Mouse (Mus musculus): ENCODE measurements around the gene Ftcd. TPM values are rescaled to one million over a fixed set of nuclear protein-coding genes. Genes with fewer than 3 reads are reported as not detected.

Ftcd gene
- polyA plus RNA-seq, 1 experiment from 2014 or later = 0.08 TPM

DNA sequence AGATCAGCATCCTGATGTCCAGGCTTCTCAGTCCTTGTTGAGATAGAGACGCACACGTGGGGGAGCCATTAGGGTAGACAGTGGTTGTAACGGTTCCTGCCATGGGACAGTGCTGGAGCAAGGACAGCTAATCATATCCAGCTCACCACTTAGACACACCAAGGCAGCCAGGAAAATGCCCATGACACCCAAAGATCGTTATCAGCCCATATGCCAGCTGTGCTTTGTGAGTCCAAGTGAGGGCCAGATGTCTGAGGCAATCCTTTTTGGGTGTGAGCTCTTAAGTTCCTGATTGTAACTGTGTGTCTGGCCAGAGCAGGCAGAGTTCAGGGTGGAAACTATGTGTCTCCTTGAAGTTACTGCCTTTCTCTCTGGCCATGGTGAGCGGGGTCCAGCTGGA lies 21.4 kb upstream of the Ftcd start:
- WGBS = 92% methylated on average over 5 of the region's 5 CpGs
- no peaks in the 10 kb centered on the region for H3K27me3 ChIP-seq (replicated peaks)
- H3K36me3 ChIP-seq (replicated peaks) = peaks cover 46% of the 10 kb centered on the region
- no peak for ATAC-seq (replicated peaks)
- H3K4me2 ChIP-seq = no peak overlapping the region
- H3K27ac ChIP-seq = no peak overlapping the region
- no peak overlapping the region for H3K4me3 ChIP-seq
- H3K4me1 ChIP-seq = no peaks in the 10 kb centered on the region
- no peak overlapping the region for H3K9ac ChIP-seq
- no peaks in the 10 kb centered on the region for H3K9me3 ChIP-seq

DNA sequence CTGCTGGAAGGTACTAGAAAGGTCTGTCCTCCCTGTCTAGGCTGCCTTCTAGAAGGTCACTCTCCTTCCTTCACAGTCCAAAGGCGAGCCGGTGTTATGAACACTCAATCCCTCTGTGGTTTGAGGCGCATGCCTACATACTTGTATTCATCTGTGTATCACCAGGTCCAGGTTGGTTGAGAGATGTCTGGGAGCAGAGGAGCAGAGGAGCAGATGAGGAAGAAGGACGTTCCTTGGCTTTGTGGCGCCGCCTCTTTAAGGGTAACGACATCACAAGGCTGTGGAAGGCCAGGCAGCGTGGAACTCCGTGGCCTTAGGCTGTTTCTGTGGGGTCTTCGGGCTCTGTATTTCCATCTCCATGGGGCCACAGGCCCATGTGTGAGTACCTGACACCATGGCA lies 13.5 kb upstream of the Ftcd start, which contains the start of gene Spatc1l:
Spatc1l (plus strand) TSS at position 301 of the 400 bp plus-strand sequence.
- Histone ChIP-seq H3K4me3 (no peak within 1 kb of the TSS), H3K9me3 (no peaks in the 10 kb centered on the region), H3K27me3 (replicated peaks) (no peaks in the 10 kb centered on the region), H3K4me2 (no peak within 1 kb of the TSS), H3K4me1 (no peaks in the 10 kb centered on the region), H3K9ac (no peak within 1 kb of the TSS), H3K36me3 (replicated peaks) (no peaks in the 10 kb centered on the region), H3K27ac (no peak within 1 kb of the TSS)
- WGBS = 94% methylated on average over 10 of the region's 10 CpGs
- no peak for ATAC-seq (replicated peaks)

DNA sequence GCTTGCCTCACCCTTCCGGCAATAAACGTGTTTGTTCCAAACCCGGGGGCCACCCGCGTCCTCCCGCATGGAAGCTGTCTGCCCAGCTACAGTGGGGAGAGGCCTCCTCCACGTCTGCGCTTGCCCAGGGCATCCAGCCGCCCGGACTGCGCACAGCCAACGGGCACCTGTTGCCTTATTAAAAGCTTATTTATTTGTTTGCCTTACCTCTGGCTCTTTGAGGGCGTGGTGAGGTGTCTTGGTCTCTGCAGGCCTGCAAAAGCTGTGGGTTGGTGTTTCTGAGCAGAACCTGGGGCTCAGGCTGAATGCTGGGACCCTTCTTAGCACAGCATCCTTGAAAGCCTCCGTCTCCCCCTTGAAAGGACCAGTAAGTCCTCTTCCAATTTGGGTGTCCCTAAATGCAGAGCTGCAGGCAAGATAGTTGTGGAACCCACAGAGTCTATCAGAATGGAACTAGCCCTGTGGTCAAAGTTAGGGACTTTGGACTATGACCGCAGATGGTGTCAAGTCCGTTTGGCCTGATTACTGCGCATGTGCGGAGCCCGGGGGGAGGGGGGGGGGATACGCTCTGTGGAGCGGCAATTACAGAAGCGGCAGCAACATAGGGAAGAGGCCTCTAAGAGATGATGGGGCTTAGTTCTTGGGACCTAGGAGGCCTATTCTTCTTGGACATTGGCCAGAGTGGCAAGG lies 5.3 kb upstream of the Ftcd start:
- Histone ChIP-seq H3K4me1 (no peaks in the 10 kb centered on the region), H3K27ac (no peak overlapping the region), H3K36me3 (replicated peaks) (no peaks in the 10 kb centered on the region), H3K9ac (no peak overlapping the region), H3K9me3 (no peaks in the 10 kb centered on the region), H3K4me2 (no peak overlapping the region), H3K27me3 (replicated peaks) (no peaks in the 10 kb centered on the region), H3K4me3 (no peak overlapping the region)
- no peak for ATAC-seq (replicated peaks)
- WGBS = 92% methylated on average over 22 of the region's 22 CpGs

DNA sequence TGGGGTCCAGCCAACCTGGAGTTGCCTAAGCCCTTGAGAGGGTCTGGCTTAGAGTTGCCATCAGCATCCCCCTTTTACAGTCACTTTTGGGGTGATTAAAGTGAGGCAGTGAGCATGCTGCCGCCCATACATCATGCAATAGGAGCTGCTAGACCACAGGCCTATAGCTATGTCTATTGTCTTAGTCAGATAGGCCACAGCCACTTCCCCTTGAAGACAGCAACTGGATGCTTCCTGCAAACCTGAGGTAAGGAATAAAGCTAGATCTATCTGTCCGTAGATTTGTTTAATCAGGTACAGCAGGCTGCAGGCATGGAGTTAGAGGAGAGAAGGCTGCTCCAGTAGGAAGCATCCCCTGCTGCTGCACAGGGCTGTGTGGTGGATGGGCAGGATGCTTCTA lies 4.4 kb upstream of the Ftcd start:
- Histone ChIP-seq H3K27ac (no peak overlapping the region), H3K9me3 (no peaks in the 10 kb centered on the region), H3K4me3 (no peak overlapping the region), H3K9ac (no peak overlapping the region), H3K36me3 (replicated peaks) (no peaks in the 10 kb centered on the region), H3K4me2 (no peak overlapping the region), H3K4me1 (no peaks in the 10 kb centered on the region), H3K27me3 (replicated peaks) (no peaks in the 10 kb centered on the region)
- WGBS = 76% methylated on average over 2 of the region's 2 CpGs
- no peak for ATAC-seq (replicated peaks)

DNA sequence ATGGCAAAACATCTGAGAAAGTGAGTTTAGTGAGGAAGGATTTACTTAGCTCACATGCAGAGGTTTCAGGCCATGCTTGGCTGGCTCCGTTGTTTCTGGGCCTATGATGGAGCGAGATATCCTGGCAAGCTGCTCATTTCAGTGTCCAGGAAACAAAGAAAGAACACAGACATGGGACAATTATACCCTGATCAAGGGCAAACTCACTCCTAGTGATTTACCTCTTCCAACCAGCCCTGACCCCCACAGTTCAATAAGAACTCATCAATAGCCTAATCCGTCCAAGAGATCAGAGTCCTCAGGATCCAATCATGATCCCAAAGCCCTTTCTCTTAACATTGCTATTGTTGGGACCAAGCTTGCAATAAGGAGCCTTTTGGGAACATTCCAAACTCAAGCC lies 3.3 kb upstream of the Ftcd start:
- Histone ChIP-seq H3K9me3 (no peaks in the 10 kb centered on the region), H3K4me2 (no peak overlapping the region), H3K27me3 (replicated peaks) (no peaks in the 10 kb centered on the region), H3K4me3 (no peak overlapping the region), H3K36me3 (replicated peaks) (no peaks in the 10 kb centered on the region), H3K9ac (no peak overlapping the region), H3K4me1 (no peaks in the 10 kb centered on the region), H3K27ac (no peak overlapping the region)
- 34% methylated on average over 3 of the region's 3 CpGs for WGBS
- no peak for ATAC-seq (replicated peaks)

DNA sequence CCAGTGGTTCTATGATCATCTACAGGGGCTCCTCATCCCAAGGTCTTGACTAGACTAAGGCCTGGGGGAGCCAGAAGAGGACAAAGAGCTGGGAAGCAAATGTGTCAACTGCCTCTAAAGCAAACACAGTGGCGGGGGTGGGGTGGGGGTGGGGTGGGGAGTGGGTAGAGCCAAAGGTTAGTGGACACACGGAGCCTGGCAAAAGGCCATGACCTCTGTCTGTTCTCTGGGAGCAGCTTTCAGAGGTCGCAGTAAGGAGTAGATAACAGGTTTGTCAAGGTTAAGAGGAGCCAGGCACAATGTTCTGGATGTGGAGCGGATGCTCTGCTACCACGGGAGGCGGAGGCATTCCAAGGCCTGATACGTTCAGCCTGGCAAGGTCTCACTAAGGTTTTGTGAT lies 1.5 kb downstream of the Ftcd start:
- H3K27me3 ChIP-seq (replicated peaks) = no peaks in the 10 kb centered on the region
- H3K9ac ChIP-seq = no peak overlapping the region
- H3K9me3 ChIP-seq = no peaks in the 10 kb centered on the region
- H3K27ac ChIP-seq = no peak overlapping the region
- no peak overlapping the region for H3K4me2 ChIP-seq
- no peak for ATAC-seq (replicated peaks)
- no peak overlapping the region for H3K4me3 ChIP-seq
- 81% methylated on average over 7 of the region's 7 CpGs for WGBS
- H3K36me3 ChIP-seq (replicated peaks) = no peaks in the 10 kb centered on the region
- no peaks in the 10 kb centered on the region for H3K4me1 ChIP-seq

DNA sequence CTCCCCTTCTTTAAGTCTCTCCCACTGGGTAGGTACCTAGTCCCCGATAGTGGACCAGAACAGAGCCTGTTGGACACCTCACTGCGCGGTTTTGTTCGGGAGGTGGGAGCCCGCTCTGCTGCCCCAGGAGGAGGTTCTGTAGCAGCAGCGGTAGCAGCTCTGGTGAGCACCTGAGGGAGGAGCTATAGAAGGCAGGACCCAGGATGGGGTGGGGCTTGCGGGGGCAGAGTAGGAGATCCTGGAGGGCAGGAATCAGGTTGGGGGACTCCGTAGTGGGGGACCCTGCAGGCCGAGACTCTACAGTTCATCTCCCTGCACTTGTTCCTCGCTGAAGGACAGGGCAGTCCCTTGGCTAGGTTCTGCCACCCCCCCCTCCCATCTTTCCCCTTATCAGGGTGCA lies 8.7 kb downstream of the Ftcd start:
- WGBS = 23% methylated on average over 10 of the region's 10 CpGs
- no peak overlapping the region for H3K4me3 ChIP-seq

DNA sequence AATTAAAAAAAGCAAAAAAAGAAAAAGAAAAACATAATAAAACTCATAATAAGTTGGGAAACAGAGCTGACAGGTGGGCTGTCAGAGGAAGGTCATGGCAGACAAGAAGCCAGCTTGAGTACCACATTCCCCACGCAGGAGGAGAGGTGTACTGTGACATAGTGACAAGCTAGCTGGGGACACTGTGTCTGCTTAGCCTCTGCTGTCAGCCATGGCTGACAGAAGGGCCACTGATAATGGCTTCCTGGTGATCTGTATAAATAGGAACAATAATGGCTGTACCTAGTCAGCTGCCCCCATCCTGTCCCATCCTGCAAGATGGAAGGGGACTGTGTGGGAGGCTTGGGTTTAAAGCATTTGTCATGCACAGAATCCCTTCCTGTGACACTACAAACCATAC lies 10.7 kb downstream of the Ftcd start:
- ATAC-seq (replicated peaks) = no peak
- WGBS = 48% methylated on average over 1 of the region's 1 CpGs

More for the DNA sequence above, 8.7 kb downstream of the Ftcd start:
- no peaks in the 10 kb centered on the region for H3K4me1 ChIP-seq
- no peaks in the 10 kb centered on the region for H3K9me3 ChIP-seq
- peak overlapping the region; percentile 16 for H3K4me2 ChIP-seq
- ATAC-seq (replicated peaks) = no peak
- H3K27me3 ChIP-seq (replicated peaks) = 0 out of 2 replicates have a peak, but pooled peaks cover 4% of the 10 kb centered on the region
- no peak overlapping the region for H3K9ac ChIP-seq
- H3K36me3 ChIP-seq (replicated peaks) = no peaks in the 10 kb centered on the region
- H3K27ac ChIP-seq = no peak overlapping the region

DNA sequence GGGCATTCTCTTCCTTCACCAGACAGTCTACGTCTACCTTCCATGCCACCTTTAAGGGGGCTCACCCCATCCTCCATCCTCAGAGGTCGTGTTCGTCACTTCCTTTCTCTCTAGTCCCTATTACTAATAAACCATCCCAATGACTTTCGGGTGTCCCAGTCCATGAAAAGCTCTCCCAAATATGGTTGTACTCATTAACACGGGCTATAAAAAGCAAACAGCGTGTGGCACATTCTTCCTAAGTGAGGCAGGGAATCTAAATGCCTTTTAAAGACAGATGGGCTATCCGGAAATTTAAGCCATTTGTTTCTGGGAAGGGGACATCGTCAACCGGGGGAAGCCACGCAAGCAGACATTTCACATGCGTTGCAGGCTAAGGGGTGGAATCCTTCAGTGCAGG lies 14.7 kb downstream of the Ftcd start:
- ATAC-seq (replicated peaks) = no peak
- Histone ChIP-seq H3K36me3 (replicated peaks) (no peaks in the 10 kb centered on the region), H3K9me3 (no peaks in the 10 kb centered on the region), H3K27me3 (replicated peaks) (no peaks in the 10 kb centered on the region), H3K9ac (no peak overlapping the region), H3K27ac (no peak overlapping the region), H3K4me3 (no peak overlapping the region), H3K4me2 (no peak overlapping the region), H3K4me1 (no peaks in the 10 kb centered on the region)
- WGBS = 88% methylated on average over 11 of the region's 11 CpGs

More for the DNA sequence above, 10.7 kb downstream of the Ftcd start:
- H3K27ac ChIP-seq = no peak overlapping the region
- H3K36me3 ChIP-seq (replicated peaks) = no peaks in the 10 kb centered on the region
- 0 out of 2 replicates have a peak, but pooled peaks cover 4% of the 10 kb centered on the region for H3K27me3 ChIP-seq (replicated peaks)
- H3K9ac ChIP-seq = no peak overlapping the region
- no peak overlapping the region for H3K4me2 ChIP-seq
- no peaks in the 10 kb centered on the region for H3K9me3 ChIP-seq
- H3K4me3 ChIP-seq = no peak overlapping the region
- H3K4me1 ChIP-seq = no peaks in the 10 kb centered on the region

DNA sequence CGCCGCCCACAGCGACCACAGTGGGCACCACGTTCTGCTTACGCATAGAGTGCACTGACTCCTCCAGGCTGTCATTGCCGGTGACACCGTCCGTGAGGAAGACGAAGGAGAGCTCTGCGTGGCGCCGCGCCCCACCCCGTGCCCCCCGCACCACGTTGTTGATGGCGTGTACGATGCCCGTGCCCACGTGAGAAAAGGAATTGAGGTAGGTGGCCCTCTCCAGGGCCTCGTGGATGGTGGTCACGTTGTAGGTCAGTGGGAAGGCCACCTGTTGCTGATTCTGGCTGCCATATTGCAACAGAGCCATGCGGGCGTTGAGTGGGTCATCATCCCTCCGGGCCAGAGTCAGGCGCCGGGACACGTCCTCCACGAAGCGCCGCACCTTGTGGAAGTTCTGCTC lies 20.9 kb downstream of the Ftcd start:
- Histone ChIP-seq H3K4me2 (no peak overlapping the region), H3K4me3 (no peak overlapping the region), H3K9ac (no peak overlapping the region), H3K27me3 (replicated peaks) (no peaks in the 10 kb centered on the region), H3K27ac (no peak overlapping the region), H3K9me3 (no peaks in the 10 kb centered on the region), H3K4me1 (no peaks in the 10 kb centered on the region), H3K36me3 (replicated peaks) (no peaks in the 10 kb centered on the region)
- ATAC-seq (replicated peaks) = no peak
- 93% methylated on average over 31 of the region's 31 CpGs for WGBS

DNA sequence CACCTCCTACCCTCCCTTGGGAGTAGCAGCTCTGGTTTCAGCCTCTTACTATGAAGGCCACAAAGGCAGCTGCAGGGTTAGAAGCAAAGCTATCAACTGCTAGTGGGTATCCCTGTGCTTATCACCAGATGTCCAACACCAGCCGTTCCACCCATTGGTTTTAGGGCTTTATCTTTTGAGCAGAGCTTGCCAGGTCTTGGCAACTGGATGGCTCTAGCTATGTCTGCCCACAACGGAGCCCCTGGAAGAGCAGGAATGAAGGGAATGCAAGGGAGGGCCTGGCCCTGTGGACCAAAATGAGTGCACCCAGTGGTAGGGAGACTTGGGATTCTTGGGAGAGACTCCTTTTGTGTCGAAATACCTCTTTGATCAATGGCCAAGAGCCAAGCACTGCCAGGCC lies 27.2 kb downstream of the Ftcd start:
- no peaks in the 10 kb centered on the region for H3K9me3 ChIP-seq
- H3K4me1 ChIP-seq = no peaks in the 10 kb centered on the region
- H3K4me2 ChIP-seq = no peak overlapping the region
- H3K36me3 ChIP-seq (replicated peaks) = no peaks in the 10 kb centered on the region
- 86% methylated on average over 3 of the region's 3 CpGs for WGBS
- H3K4me3 ChIP-seq = no peak overlapping the region
- ATAC-seq (replicated peaks) = no peak
- H3K9ac ChIP-seq = no peak overlapping the region
- no peaks in the 10 kb centered on the region for H3K27me3 ChIP-seq (replicated peaks)
- H3K27ac ChIP-seq = no peak overlapping the region

DNA sequence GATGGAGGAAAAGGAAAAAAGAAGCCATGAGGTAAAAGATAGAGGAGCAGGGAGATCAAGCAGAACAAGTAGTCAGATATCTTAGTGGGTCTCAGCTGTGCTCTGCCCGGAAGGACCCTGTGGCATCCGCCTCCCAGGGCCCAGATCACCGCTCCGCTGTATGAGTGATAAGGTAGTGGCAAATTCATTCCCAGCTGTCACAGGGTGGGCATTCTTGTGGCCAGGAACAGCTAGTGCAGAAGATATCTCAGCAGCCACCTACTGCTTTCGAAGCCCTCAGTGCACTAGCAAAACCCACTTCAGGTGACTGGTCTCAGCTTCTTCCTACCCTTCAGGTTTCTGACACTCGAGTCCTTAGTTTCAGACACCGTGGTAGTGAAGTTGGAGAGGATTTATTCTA lies 37.0 kb downstream of the Ftcd start:
- H3K4me2 ChIP-seq = no peak overlapping the region
- no peaks in the 10 kb centered on the region for H3K9me3 ChIP-seq
- no peaks in the 10 kb centered on the region for H3K4me1 ChIP-seq
- H3K9ac ChIP-seq = no peak overlapping the region
- WGBS = 87% methylated on average over 7 of the region's 7 CpGs
- no peaks in the 10 kb centered on the region for H3K27me3 ChIP-seq (replicated peaks)
- ATAC-seq (replicated peaks) = no peak
- H3K27ac ChIP-seq = no peak overlapping the region
- H3K4me3 ChIP-seq = no peak overlapping the region
- H3K36me3 ChIP-seq (replicated peaks) = no peaks in the 10 kb centered on the region

DNA sequence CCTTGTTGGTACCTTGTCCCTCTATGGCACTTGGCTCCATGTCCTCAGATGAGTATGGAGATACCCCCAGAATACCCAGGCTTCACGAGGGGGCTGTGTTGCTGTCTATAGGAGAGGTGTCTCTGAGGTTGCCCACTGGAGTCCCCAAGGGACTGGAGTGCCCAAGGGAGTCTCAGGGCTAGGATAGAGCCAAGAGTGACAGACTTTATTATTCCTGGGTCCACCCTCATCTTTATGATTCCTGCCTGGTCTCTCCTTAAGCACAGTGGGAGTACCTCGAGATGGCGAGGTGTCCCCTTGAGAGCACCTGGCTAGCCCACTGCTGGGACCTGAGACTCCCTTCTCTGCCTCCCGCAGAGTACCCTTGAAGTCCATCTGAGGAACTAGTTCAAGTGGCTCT lies 47.0 kb downstream of the Ftcd start:
- no peak overlapping the region for H3K27ac ChIP-seq
- no peak overlapping the region for H3K9ac ChIP-seq
- 0 out of 2 replicates have a peak, but pooled peaks cover 4% of the 10 kb centered on the region for H3K4me1 ChIP-seq
- no peak overlapping the region for H3K4me2 ChIP-seq
- no peaks in the 10 kb centered on the region for H3K9me3 ChIP-seq
- no peaks in the 10 kb centered on the region for H3K36me3 ChIP-seq (replicated peaks)
- no peak overlapping the region for H3K4me3 ChIP-seq
- ATAC-seq (replicated peaks) = no peak
- H3K27me3 ChIP-seq (replicated peaks) = no peaks in the 10 kb centered on the region
- 81% methylated on average over 4 of the region's 4 CpGs for WGBS

Measured in midbrain, embryonic 15.5 days (tissue).